Mouse (Mus musculus): ENCODE results near the gene Ptger4. TPM values are rescaled to one million over a fixed set of nuclear protein-coding genes. Genes with fewer than 3 reads are reported as not detected.

Ptger4 gene
- polyA plus RNA-seq, 1 experiment from 2014 or later, result 1.5 TPM

GRCm38 (mm10) chr15:5194931-5195330, 49.1 kb downstream of the Ptger4 start:
- ATAC-seq (replicated peaks; ENCODE audit: insufficient number of reproducible peaks, low FRiP score, low TSS enrichment, low read depth) (no peak), DNase-seq (ENCODE audit: low spot score) (no peak)
- Histone ChIP-seq H3K9ac (replicated peaks; ENCODE audit: low read length) (no peak overlapping the region), H3K4me2 (ENCODE audit: low read depth, low read length) (no peak overlapping the region), H3K27ac (replicated peaks; ENCODE audit: low read depth, low read length) (no peak overlapping the region), H3K27me3 (ENCODE audit: control insufficient read depth, insufficient read depth, low read length) (no peaks in the 10 kb centered on the region), H3K9me3 (replicated peaks; ENCODE audit: control insufficient read depth, low read length) (no peaks in the 10 kb centered on the region), H3K4me3 (ENCODE audit: low read depth, low read length) (no peak overlapping the region), H3K36me3 (replicated peaks; ENCODE audit: control insufficient read depth, insufficient read depth, low read depth, low read length) (no peaks in the 10 kb centered on the region), H3K4me1 (ENCODE audit: control insufficient read depth, insufficient read depth, low read length) (no peaks in the 10 kb centered on the region)
- 84% methylated on average over 9 of the region's 9 CpGs for WGBS

DNA sequence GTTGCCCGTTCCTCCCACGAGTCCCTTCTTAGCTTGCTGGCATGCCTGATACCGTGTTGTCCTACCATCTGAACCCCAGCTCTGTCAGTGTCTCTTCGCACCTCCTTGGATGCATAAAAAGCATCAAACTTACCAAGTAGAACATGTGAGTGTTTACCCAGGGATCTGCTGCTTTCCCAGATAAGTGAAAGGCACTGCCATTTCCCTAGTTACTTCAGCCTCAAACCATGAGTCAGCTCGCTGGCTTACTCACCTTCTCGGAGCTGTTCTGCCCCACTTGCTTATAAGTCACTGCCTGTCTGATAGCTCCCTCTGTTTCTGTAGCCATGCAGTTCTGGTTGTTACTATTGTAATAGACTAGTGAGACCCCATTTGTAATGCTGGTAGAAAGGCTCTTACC, 49.5 kb downstream of the Ptger4 start:
- H3K4me1 ChIP-seq (ENCODE audit: control insufficient read depth, insufficient read depth, low read length), result no peaks in the 10 kb centered on the region
- H3K9me3 ChIP-seq (replicated peaks; ENCODE audit: control insufficient read depth, low read length), result no peaks in the 10 kb centered on the region
- no peak for ATAC-seq (replicated peaks; ENCODE audit: insufficient number of reproducible peaks, low FRiP score, low TSS enrichment, low read depth)
- WGBS, result 93% methylated on average over 6 of the region's 6 CpGs
- no peaks in the 10 kb centered on the region for H3K36me3 ChIP-seq (replicated peaks; ENCODE audit: control insufficient read depth, insufficient read depth, low read depth, low read length)
- H3K4me2 ChIP-seq (ENCODE audit: low read depth, low read length), result no peak overlapping the region
- no peak for DNase-seq (ENCODE audit: low spot score)
- no peak overlapping the region for H3K9ac ChIP-seq (replicated peaks; ENCODE audit: low read length)
- no peak overlapping the region for H3K4me3 ChIP-seq (ENCODE audit: low read depth, low read length)
- H3K27me3 ChIP-seq (ENCODE audit: control insufficient read depth, insufficient read depth, low read length), result no peaks in the 10 kb centered on the region
- no peak overlapping the region for H3K27ac ChIP-seq (replicated peaks; ENCODE audit: low read depth, low read length)

DNA sequence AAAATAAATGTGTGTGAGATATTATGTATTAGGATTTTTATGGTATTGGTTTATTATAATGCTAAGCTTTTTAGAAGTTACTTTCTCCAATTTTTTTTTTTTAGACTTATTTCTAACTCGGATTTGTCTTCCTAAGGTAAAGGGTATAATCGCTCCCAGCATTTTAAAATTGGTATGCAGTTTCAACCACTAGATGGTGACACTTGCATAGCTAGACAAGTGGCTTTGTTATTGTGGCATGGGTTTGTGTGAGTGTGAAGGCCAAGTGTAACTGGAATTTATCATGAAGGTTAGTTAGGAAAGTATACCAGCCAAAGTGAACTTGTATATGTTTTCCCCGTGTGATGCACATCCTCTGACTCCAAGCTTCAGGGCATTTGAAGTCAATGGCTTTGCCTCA, 50.2 kb downstream of the Ptger4 start:
- no peak for ATAC-seq (replicated peaks; ENCODE audit: insufficient number of reproducible peaks, low FRiP score, low TSS enrichment, low read depth)
- WGBS, result 77% methylated on average over 3 of the region's 3 CpGs
- no peaks in the 10 kb centered on the region for H3K9me3 ChIP-seq (replicated peaks; ENCODE audit: control insufficient read depth, low read length)
- no peaks in the 10 kb centered on the region for H3K4me1 ChIP-seq (ENCODE audit: control insufficient read depth, insufficient read depth, low read length)
- H3K4me3 ChIP-seq (ENCODE audit: low read depth, low read length), result no peak overlapping the region
- no peak overlapping the region for H3K27ac ChIP-seq (replicated peaks; ENCODE audit: low read depth, low read length)
- H3K4me2 ChIP-seq (ENCODE audit: low read depth, low read length), result no peak overlapping the region
- H3K9ac ChIP-seq (replicated peaks; ENCODE audit: low read length), result no peak overlapping the region
- no peaks in the 10 kb centered on the region for H3K36me3 ChIP-seq (replicated peaks; ENCODE audit: control insufficient read depth, insufficient read depth, low read depth, low read length)
- H3K27me3 ChIP-seq (ENCODE audit: control insufficient read depth, insufficient read depth, low read length), result no peaks in the 10 kb centered on the region
- DNase-seq (ENCODE audit: low spot score), result peak; percentile 43

GRCm38 (mm10) chr15:5189504-5190093, 54.4 kb downstream of the Ptger4 start:
- no peak overlapping the region for H3K4me3 ChIP-seq (ENCODE audit: low read depth, low read length)
- WGBS, result 79% methylated on average over 10 of the region's 10 CpGs

GRCm38 (mm10) chr15:5188029-5188428, 56.0 kb downstream of the Ptger4 start:
- H3K9me3 ChIP-seq (replicated peaks; ENCODE audit: control insufficient read depth, low read length), result no peaks in the 10 kb centered on the region

More at GRCm38 (mm10) chr15:5189504-5190093, 54.4 kb downstream of the Ptger4 start:
- Histone ChIP-seq H3K4me1 (ENCODE audit: control insufficient read depth, insufficient read depth, low read length) (no peaks in the 10 kb centered on the region), H3K36me3 (replicated peaks; ENCODE audit: control insufficient read depth, insufficient read depth, low read depth, low read length) (no peaks in the 10 kb centered on the region), H3K9ac (replicated peaks; ENCODE audit: low read length) (no peak overlapping the region), H3K27ac (replicated peaks; ENCODE audit: low read depth, low read length) (no peak overlapping the region), H3K4me2 (ENCODE audit: low read depth, low read length) (no peak overlapping the region), H3K9me3 (replicated peaks; ENCODE audit: control insufficient read depth, low read length) (no peaks in the 10 kb centered on the region), H3K27me3 (ENCODE audit: control insufficient read depth, insufficient read depth, low read length) (no peaks in the 10 kb centered on the region)
- DNase-seq (ENCODE audit: low spot score), result no peak
- ATAC-seq (replicated peaks; ENCODE audit: insufficient number of reproducible peaks, low FRiP score, low TSS enrichment, low read depth), result no peak

GRCm38 (mm10) chr15:5187116-5187515, 56.9 kb downstream of the Ptger4 start:
- WGBS, result 55% methylated on average over 4 of the region's 4 CpGs
- Histone ChIP-seq H3K27me3 (ENCODE audit: control insufficient read depth, insufficient read depth, low read length) (no peaks in the 10 kb centered on the region), H3K4me3 (ENCODE audit: low read depth, low read length) (no peak overlapping the region), H3K9ac (replicated peaks; ENCODE audit: low read length) (no peak overlapping the region), H3K4me2 (ENCODE audit: low read depth, low read length) (no peak overlapping the region), H3K36me3 (replicated peaks; ENCODE audit: control insufficient read depth, insufficient read depth, low read depth, low read length) (no peaks in the 10 kb centered on the region), H3K27ac (replicated peaks; ENCODE audit: low read depth, low read length) (no peak overlapping the region), H3K9me3 (replicated peaks; ENCODE audit: control insufficient read depth, low read length) (no peaks in the 10 kb centered on the region), H3K4me1 (ENCODE audit: control insufficient read depth, insufficient read depth, low read length) (no peaks in the 10 kb centered on the region)
- ATAC-seq (replicated peaks; ENCODE audit: insufficient number of reproducible peaks, low FRiP score, low TSS enrichment, low read depth) (no peak), DNase-seq (ENCODE audit: low spot score) (no peak)

More at GRCm38 (mm10) chr15:5188029-5188428, 56.0 kb downstream of the Ptger4 start:
- Histone ChIP-seq H3K36me3 (replicated peaks; ENCODE audit: control insufficient read depth, insufficient read depth, low read depth, low read length) (no peaks in the 10 kb centered on the region), H3K4me2 (ENCODE audit: low read depth, low read length) (no peak overlapping the region), H3K27me3 (ENCODE audit: control insufficient read depth, insufficient read depth, low read length) (no peaks in the 10 kb centered on the region), H3K9ac (replicated peaks; ENCODE audit: low read length) (no peak overlapping the region), H3K4me1 (ENCODE audit: control insufficient read depth, insufficient read depth, low read length) (no peaks in the 10 kb centered on the region), H3K4me3 (ENCODE audit: low read depth, low read length) (no peak overlapping the region), H3K27ac (replicated peaks; ENCODE audit: low read depth, low read length) (no peak overlapping the region)
- ATAC-seq (replicated peaks; ENCODE audit: insufficient number of reproducible peaks, low FRiP score, low TSS enrichment, low read depth) (no peak), DNase-seq (ENCODE audit: low spot score) (no peak)
- 91% methylated on average over 1 of the region's 1 CpGs for WGBS

GRCm38 (mm10) chr15:5186293-5186675, 57.7 kb downstream of the Ptger4 start:
- Histone ChIP-seq H3K4me1 (ENCODE audit: control insufficient read depth, insufficient read depth, low read length) (no peaks in the 10 kb centered on the region), H3K9me3 (replicated peaks; ENCODE audit: control insufficient read depth, low read length) (no peaks in the 10 kb centered on the region), H3K4me2 (ENCODE audit: low read depth, low read length) (peak overlapping the region; percentile 60), H3K27ac (replicated peaks; ENCODE audit: low read depth, low read length) (no peak overlapping the region), H3K27me3 (ENCODE audit: control insufficient read depth, insufficient read depth, low read length) (no peaks in the 10 kb centered on the region), H3K4me3 (ENCODE audit: low read depth, low read length) (peak overlapping the region; percentile 78), H3K36me3 (replicated peaks; ENCODE audit: control insufficient read depth, insufficient read depth, low read depth, low read length) (no peaks in the 10 kb centered on the region), H3K9ac (replicated peaks; ENCODE audit: low read length) (peak overlapping the region; percentile 79)
- DNase-seq (ENCODE audit: low spot score) (no peak), ATAC-seq (replicated peaks; ENCODE audit: insufficient number of reproducible peaks, low FRiP score, low TSS enrichment, low read depth) (no peak)
- 32% methylated on average over 10 of the region's 10 CpGs for WGBS

- H3K9me3 ChIP-seq (replicated peaks; ENCODE audit: control insufficient read depth, low read length), result no peaks in the 10 kb centered on the region
- peak within 1 kb of the TSS; percentile 79 for H3K9ac ChIP-seq (replicated peaks; ENCODE audit: low read length)
- no peaks in the 10 kb centered on the region for H3K36me3 ChIP-seq (replicated peaks; ENCODE audit: control insufficient read depth, insufficient read depth, low read depth, low read length)
- H3K4me3 ChIP-seq (ENCODE audit: low read depth, low read length), result peak within 1 kb of the TSS; percentile 78
- H3K4me1 ChIP-seq (ENCODE audit: control insufficient read depth, insufficient read depth, low read length), result no peaks in the 10 kb centered on the region
- peak; percentile 85 for ATAC-seq (replicated peaks; ENCODE audit: insufficient number of reproducible peaks, low FRiP score, low TSS enrichment, low read depth)
- DNase-seq (ENCODE audit: low spot score), result peak; percentile 83
- H3K4me2 ChIP-seq (ENCODE audit: low read depth, low read length), result peak within 1 kb of the TSS; percentile 60
- H3K27ac ChIP-seq (replicated peaks; ENCODE audit: low read depth, low read length), result peak within 1 kb of the TSS; percentile 63
- H3K27me3 ChIP-seq (ENCODE audit: control insufficient read depth, insufficient read depth, low read length), result no peaks in the 10 kb centered on the region
- WGBS, result under 1% methylated on average over 55 of the region's 55 CpGs
Measured at GRCm38 (mm10) chr15:5185366-5186292, 58.4 kb downstream of the Ptger4 start, which contains the start of gene Ttc33. Ttc33 (plus strand) TSS chr15:5185525.

All from embryonic facial prominence, embryonic 11.5 days (tissue).